Mouse (Mus musculus) left cerebral cortex, postnatal 10 days (tissue): ENCODE measurements around the gene 3830406C13Rik. TPM values are rescaled to one million over a fixed set of nuclear protein-coding genes. Genes with fewer than 3 reads are reported as not detected.
A peak's percentile ranks its signal among the peaks of the same experiment; 100 is the strongest.
"Not testable (repeated sequence)": the region's sequence is repeated elsewhere in the genome, so short reads cannot be mapped to it uniquely, and the experiment has no call there.

ENCODE experiments used
- DNase-seq, 2 experiments: peaks; one replicate each; pipeline ENCODE4 v3.0.0; 2021 to 2022; ENCODE audit warnings: low spot score in 2 of 2, mixed read lengths in 1 of 2; ENCODE audit errors: extremely low spot score in 1 of 2
- intact Hi-C: fragments of 180-260 bp; cut with DNase I; formaldehyde crosslinking; loops from one replicate; pipeline ENCODE4 v1.15.1; 2025
- total RNA-seq, 2 experiments: library from RNA; stranded (reverse); gene quantifications; 2 replicates each; pipeline ENCODE4 v1.2.3; 2021

The 3830406C13Rik gene
- total RNA-seq: 10 to 100 TPM; 29.1 to 32.9 TPM

DNA sequence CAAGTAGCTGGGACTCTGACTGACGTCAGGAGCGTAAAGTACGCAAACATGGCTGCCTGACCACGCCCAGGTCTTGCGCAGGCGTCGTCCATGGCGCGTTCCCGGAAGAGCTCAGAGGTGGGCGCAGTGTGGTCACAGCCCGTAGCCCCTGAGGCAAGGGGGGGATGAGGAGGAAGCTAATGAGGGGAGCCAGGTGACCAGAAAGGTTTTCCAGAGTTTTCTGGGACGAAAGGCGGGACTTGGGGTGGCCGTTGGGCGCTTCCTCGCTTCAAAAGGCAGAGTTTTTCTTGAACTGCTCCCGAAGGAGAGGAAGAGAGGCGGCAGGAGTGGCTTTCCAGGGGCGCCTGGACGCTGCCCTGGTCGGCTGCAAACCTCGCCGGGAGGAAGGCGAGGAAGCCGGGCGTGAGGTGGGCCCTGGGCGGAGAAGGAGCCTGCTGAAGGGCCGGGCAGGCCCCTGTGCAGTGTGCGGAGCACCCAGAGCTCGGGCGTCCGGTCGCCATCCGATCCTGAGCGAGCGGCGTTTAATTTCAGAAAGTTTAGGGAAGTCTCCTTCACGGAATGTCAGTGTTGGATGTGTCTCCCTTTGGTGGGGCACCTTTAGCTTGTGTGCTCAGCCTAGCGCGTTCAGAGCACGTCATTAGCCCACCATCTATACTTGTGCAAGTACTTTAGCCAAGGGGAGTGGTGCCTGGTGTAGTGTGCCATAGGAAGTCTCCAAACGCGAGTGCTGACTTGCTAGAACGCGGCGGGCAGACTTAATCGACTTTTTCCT, at the start of gene 3830406C13Rik:
Gene 3830406C13Rik, plus strand, starts transcription at position 33 of the 772 bp plus-strand sequence.
- intact Hi-C loops: no loop called here
- DNase-seq: peak; percentile 82 to 92

DNA sequence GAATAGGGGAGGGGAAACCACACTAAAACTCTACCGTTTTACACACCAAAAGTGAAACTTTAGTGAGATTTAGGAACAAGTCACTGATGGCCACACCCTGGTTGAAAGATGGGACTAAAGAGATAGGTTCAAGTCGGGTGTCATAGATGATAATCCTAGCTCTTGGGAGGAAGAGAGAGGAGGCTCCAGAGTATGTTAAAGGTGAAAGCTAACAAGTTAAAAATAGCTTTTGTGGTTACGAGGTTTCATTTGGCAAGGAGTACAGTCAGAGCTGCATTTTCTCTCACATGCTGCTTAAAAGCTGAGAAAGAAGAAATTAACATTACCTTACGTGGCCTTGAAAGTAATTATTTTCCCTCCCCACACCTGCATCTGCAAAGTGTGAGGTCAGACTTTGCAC, 40.2 kb upstream of the 3830406C13Rik start:
- no peak for DNase-seq
- intact Hi-C loops: no loop called here

DNA sequence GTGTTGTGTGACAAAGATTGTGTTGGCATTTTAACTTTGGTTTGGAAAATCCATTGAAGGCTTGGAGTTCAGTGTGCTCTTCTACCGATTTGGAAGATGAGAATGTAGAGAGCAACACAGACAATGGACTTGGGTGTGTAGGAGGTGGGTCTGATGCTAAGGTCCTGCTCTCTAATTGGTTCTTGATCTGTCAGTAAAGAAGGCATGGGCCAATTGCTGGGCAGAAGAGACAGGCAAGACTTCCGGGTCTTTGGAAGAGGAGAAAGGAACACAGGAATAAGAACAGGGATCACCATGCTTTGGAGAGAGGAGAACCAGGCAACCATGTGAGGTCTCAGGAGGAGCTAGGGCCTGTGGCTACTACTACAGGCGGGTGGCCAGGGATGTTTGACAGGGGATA, 7.9 kb upstream of the 3830406C13Rik start:
- intact Hi-C loops: loop anchor here (5.0 kb wide), 1 partner anchor 124 kb away; no protein-coding TSS in a partner anchor
- DNase-seq: no peak

DNA sequence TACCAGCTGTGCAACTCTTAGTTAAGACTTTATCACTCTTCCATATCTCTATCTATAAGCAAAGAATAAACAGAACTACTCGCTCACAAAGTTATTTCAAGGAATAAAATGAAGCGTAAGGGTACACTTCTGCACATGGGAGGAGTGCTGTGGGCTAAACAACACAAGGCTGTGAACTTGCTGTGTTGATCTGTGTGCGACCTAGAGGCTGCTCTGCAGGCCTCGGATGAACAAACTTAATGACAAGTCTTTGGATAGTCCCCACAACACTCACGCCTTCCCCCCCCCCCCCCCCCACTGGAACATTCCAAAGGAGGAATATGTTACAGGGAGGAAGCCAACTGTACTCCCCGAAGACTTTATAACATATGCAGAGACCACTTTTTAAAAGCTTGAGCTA, 332 bp upstream of the 3830406C13Rik start, which contains the start of gene Gm49355:
Gene Gm49355, plus strand, starts transcription at position 336 of the 400 bp plus-strand sequence.
- intact Hi-C loops: no loop called here
- no peak for DNase-seq

DNA sequence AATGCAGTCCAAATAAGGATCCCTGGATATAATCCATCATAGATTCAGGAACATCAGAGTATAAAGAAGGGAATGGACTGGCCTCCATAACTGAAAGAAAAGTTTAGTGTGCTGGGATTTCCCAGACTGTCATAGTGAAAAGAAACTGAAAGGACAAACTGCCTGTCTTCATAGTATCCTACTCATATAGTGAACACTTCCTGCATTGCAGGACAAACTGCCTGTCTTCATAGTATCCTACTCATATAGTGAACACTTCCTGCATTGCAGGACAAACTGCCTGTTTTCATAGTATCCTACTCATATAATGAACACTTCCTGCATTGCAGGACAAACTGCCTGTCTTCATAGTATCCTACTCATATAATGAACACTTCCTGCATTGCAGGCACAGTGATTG, 5.8 kb downstream of the 3830406C13Rik start:
- intact Hi-C loops, DNase-seq: not testable (repeated sequence)

DNA sequence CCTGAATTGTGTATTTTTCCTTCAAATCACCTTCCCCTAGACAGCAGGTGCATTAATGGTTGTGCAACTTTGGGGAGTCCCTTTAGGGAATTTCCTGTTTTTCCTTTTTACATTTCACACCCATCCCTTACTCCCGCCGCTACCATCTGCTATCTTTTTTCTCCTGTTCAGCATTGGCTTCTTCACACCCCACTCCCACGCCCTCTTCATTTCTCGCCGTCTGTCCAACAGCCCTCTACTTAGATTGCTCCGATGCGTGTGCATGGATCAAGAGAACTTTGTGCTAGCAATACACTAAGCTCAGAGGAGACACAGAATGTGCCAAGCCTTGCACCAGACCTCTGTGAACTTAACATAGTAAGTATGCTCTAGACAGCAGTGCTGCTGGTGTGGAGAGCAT, 12.4 kb downstream of the 3830406C13Rik start:
- intact Hi-C loops: no loop called here
- peak; percentile 52 to 71 for DNase-seq

DNA sequence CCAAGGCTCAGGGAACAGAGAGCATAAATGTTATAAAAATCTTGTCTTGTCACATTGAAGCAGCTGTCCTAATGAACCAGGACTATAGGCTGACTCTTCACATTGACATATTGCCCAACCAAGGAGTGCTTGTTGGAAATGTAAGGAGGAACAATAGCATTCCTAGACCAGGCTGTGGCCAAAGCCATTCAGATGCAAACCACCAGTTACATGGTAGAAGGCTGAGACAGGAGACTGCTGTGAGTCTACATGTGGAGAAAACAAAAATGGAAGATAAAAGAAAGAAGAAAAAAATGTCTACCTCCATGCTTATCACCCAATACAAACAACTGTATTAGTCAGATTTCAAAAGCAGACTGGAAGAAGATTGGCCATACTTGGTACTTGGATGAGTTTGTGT, 15.2 kb downstream of the 3830406C13Rik start:
- intact Hi-C loops: no loop called here
- DNase-seq: no peak

DNA sequence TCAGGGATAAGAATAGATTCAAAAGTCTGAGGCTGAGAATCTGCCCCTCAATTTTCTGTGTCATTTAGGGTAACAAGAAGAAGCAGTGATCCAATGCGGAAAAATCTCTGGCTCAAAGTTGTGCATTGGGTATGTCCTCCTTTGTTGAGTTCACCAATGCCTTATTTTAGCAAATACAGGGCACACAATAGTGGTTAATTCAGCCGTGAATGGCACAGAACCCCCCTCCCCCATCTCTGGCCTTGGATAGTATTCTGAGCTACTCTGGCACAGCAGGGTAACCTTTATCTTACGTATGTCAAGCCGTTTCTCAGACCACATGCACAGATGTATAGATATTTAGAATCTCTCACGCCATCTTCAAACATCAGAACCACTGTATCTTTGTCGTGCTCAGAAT, 15.7 kb downstream of the 3830406C13Rik start:
- DNase-seq: no peak
- intact Hi-C loops: loop anchor here (5.0 kb wide), 1 partner anchor 233 kb away; no protein-coding TSS in a partner anchor

DNA sequence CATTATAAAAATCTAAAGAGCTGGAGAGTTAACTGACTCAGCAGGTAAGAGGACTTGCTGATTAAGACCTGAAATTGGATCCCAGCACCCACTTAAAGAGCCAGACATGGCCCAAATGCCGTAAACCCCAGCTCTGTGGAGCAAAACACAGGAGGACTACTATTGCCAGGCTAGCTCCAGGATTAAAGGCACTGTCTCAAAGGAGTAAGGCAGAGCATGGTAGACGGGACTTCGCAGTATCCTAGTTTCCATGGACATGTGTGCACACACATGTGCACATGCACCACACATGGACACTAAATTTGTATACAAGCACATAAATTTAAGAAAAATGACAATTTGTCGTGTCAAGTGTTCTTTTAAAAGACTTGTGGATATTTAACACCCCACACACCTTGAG, 16.3 kb downstream of the 3830406C13Rik start:
- no peak for DNase-seq
- intact Hi-C loops: loop anchor here (5.0 kb wide), 1 partner anchor 232 kb away; no protein-coding TSS in a partner anchor

DNA sequence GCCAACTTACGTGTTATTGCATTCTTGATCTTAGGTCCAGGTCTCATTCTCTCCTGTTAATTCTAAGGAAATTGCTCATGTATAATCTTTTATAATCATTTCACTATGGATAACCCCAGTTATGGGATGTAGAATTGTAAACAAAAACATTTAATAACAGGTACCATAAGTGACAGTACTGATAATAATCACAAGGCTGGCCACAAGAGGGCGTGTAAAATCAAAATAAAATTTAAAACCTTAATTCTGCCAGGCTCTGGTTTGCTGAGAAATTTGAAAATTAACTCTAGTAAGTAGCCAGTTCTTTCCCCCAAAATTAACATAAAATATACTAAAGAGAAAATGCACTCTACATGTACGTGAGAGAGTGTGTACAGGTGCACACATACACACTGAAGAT, 16.7 kb downstream of the 3830406C13Rik start:
- peak in 1 of 2 experiments; percentile 40 for DNase-seq

DNA sequence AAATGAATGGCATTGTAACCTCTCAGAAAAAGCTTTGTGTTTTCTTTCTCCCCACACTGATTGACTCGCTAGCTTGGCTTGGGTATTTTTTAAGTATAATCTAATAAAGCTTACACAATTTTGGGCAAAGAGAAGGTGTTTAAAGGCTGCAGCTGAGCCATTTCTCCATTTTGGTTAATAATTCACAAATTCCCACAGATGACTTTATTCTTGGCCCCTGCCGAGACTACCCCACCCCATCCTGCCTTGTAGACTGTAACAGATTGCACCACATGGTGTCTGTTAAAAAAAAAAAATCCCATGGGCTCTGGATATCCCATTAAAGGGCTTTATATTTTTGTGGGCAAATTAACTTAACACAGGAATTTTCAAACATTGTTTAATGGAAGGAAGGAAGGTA, 19.1 kb downstream of the 3830406C13Rik start:
- intact Hi-C loops: loop anchor here (5.0 kb wide), 1 partner anchor 229 kb away; no protein-coding TSS in a partner anchor
- DNase-seq: no peak

More for the DNA sequence above, 16.7 kb downstream of the 3830406C13Rik start:
- intact Hi-C loops: loop anchor here (5.0 kb wide), 1 partner anchor 232 kb away; no protein-coding TSS in a partner anchor

DNA sequence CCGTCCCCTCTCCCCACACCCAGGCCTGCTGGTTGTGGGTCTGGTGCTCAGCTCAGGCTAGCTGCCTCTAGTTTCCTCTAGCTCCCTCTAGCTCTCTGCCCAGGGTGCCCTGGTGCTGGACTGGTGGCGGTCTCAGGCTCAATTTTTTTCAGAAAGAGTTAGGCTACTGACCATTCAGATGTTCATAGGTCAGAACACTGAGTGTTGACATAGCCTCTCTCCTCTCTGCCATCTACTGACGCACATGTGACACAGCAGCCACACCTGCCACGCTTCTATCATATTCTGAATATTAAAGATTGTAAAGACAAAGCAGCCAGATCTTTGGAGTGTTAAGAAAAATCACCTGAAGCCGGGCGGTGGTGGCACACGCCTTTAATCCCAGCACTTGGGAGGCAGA, 49.6 kb downstream of the 3830406C13Rik start:
- intact Hi-C loops: no loop called here
- no peak for DNase-seq

DNA sequence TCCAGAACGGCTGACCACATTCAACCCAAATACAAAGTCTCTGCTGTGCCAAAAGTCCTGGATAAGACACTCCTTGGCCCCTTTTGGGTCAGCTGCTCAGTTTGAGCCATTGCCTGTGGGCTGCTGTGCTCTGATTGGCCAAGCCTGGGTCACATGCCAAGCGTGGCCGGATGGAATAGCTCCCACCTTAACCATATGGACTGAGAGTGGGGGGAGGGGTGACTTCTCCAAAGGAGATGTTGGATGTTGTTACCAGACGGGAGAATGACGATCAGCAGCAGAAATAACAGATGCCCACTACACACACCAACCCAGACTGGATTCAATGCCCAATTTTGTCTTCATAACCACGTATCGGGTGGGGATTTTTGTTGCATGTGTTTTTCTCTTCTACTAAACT, 51.0 kb downstream of the 3830406C13Rik start:
- DNase-seq: no peak
- intact Hi-C loops: no loop called here

DNA sequence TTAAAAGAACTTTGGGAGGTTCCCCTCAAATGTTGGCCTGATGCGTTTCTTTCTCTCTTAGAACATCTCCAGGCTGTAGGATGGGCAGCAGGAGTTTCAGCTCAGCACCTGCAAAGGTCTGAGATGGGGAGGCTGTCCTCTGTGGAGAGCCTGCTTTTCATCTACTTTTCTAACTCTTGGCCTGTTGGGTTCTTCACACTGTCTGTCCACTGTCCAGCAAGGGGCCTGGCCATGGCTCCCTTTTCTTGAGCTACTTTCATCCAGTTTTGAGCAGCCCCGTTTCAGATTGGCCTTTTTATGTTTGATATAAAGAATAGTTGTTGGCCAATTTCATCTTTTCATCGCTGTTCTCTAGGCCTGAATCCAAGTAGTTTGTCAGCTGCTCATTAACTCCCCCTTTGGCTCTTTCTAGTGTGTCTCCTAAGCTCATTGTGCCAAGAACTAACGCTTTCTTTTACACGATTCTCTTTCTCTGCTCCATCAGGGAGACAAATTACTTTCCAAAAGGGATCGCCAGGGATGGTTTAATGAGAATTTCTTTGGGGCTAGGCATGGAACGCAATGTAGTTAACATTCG, 53.5 kb downstream of the 3830406C13Rik start:
- intact Hi-C loops: no loop called here
- no peak for DNase-seq

DNA sequence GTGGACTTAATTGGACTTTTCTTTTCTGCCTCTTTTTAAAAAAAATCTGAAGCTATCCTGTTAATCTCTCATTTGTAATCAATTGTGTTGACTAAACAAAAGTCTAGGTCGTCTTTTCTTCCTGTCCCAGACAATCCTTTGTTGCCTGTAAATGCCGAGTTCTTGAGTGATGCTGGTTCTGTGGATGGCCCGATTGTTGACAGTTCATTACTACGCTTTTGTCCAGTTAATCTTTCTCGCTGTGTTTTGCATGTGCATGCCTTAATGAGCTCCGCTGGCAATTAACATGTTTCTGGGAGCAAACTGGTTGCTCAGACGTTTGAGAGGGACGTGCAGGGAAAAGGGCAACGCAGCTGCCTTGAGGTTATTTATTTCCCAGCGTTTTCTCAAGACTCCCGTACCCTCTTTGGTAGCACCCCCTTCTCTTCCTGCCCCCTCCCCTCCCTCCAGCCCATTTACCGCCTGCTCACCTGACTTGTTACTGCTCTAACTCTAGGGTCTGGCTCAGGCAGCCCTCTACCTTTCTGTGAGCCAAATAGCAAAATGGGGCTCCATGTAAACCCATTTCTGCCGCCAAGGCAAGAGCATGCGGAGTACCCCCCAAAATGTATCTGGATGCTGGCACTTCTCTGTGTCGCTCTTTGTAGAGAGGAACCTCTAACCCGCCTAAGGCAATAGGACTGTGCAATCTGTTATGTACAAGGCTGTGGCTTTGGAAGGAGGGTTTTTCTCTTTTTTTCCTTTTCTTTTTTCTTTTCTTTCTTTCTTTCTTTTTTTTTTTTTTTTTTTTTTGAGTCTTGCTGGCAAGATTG, 54.2 kb downstream of the 3830406C13Rik start:
- no peak for DNase-seq
- intact Hi-C loops: no loop called here

DNA sequence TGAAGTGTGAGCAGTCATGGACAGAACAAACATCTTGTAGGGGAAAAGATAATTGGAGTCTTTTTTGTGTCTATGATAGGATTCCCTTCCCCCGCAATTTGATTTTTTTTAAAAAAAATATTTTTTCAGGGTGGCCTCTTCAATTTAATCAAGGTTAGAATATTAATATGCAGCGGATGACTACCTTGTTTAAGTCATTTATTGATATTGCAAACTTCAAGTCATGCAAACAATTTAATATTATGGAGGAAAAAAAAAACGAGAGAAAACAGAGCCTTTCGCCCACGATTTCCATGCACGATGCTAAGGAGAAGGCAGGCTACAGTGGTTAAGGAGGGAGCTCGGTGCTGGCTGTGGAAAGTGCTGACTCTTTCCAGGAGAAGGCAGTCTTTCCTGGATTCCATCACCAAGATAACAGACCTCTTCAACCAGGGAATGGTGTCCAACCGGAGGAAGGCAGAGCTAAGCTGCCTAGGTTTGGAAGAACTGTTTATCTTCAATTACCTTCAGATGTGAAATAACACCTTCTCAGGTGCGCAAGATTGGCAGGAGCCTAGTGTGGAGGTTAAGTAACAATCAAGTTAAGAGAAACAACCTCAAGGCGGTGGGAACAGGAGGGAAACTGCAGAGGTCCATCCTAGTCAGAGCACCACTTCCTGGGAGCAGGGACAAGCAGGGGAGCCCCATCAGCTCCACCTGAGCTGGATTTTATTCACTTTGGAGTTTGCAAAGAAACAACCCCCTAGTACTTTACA, 55.0 kb downstream of the 3830406C13Rik start:
- no peak for DNase-seq
- intact Hi-C loops: no loop called here

DNA sequence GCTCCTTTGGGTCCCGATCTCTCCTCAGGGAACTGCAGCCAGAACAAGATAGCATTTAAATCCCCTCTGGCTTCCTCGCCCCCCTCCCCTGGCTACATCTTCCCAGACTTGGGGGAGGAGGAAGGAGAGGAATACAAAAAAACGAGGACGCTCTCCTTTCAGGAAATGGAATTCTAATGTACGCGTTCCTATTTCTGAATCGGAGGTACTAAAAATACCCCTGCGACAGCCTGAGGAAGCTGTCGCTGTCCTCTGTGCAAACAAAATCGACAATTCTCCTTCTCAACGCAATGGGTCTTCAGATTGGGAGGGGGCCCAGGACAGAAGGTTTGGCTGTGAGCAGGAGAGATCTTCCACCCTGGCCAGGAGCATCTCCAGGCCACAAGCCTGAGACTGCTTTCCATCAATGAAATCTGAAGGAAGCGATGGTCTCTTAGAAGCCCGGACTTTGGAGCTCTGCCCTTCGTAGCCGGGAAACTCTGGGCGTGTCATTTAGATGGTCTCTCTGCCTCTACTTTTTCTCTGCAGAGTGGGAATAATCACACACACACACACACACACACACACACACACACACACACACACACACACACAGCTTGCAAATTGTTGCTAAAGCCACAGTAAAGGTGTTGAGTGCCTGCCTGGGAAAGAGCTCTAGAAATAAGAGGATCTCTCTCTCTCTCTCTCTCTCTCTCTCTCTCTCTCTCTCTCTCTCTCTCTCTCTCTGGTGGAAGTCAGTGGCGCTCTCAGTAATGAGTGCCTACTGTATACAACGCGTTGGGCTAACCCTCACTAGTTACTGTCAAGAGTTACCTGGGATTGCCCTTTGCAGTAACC, 56.5 kb downstream of the 3830406C13Rik start:
- intact Hi-C loops: no loop called here
- no peak for DNase-seq
